Mouse (Mus musculus) liver, embryonic 11.5 days (tissue): ENCODE data around the gene Cnksr3. TPM values are rescaled to one million over a fixed set of nuclear protein-coding genes. Genes with fewer than 3 reads are reported as not detected.

ENCODE experiments used
- ATAC-seq: fragments of 200-750 bp; cut with Nextera tagmentation; replicated peaks from 2 replicates; pipeline ENCODE4 v1.8.0; 2017; ENCODE audit warnings: moderate number of reproducible peaks, mild to moderate bottlenecking, moderate TSS enrichment, moderate library complexity; ENCODE audit not compliant: low FRiP score
- DNase-seq: peaks from one replicate; pipeline ENCODE4 v3.0.0-alpha.2; 2017; ENCODE audit warnings: low spot score
- H3K27ac ChIP-seq: fragments of 300-500 bp; sonication (generic); 2 replicates; pipeline ENCODE4 v1.5.1; 2014; ENCODE audit warnings: mild to moderate bottlenecking, low read depth, low read length, control low read depth
- H3K27me3 ChIP-seq: fragments of 300-500 bp; sonication (generic); replicated peaks from 2 replicates; pipeline ENCODE4 v1.6.1; 2014; ENCODE audit warnings: low read length, mixed read lengths; ENCODE audit not compliant: control insufficient read depth, insufficient read depth
- H3K36me3 ChIP-seq: fragments of 300-500 bp; sonication (generic); 2 replicates; pipeline ENCODE4 v1.6.1; 2014; ENCODE audit warnings: mild to moderate bottlenecking, low read length, moderate library complexity, mixed read lengths; ENCODE audit not compliant: control insufficient read depth, insufficient read depth
- H3K4me1 ChIP-seq: fragments of 300-500 bp; sonication (generic); replicated peaks from 2 replicates; pipeline ENCODE4 v1.6.1; 2014; ENCODE audit warnings: low read length, mixed read lengths; ENCODE audit not compliant: control insufficient read depth, insufficient read depth
- H3K4me2 ChIP-seq: fragments of 300-500 bp; sonication (generic); 2 replicates; pipeline ENCODE4 v1.6.1; 2014; ENCODE audit warnings: mild to moderate bottlenecking, control low read depth, moderate library complexity
- H3K4me3 ChIP-seq: fragments of 300-500 bp; sonication (generic); 2 replicates; pipeline ENCODE4 v1.5.1; 2014; ENCODE audit warnings: low read depth, low read length, control low read depth
- H3K9ac ChIP-seq: fragments of 300-500 bp; sonication (generic); 2 replicates; pipeline ENCODE4 v1.6.1; 2014; ENCODE audit warnings: low read depth, low read length, control low read depth
- H3K9me3 ChIP-seq: fragments of 300-500 bp; sonication (generic); 2 replicates; pipeline ENCODE4 v1.6.1; 2016; ENCODE audit warnings: low read length, inconsistent platforms, mixed read lengths; ENCODE audit not compliant: control insufficient read depth
- WGBS: fragments of 180-500 bp; shearing (Covaris S2); extraction: QIAGEN DNeasy Blood & Tissue Kit; methylation state at CpG from one replicate; pipeline ENCODE4 v1.1.7; 2014; 5-methylcytosine and 5-hydroxymethylcytosine counted together
- polyA plus RNA-seq: library from polyadenylated mRNA; unstranded; fragments of >200 nt; fragmentation: Nextera tagmentation; extraction: Ambion mirVana; gene quantifications from 2 replicates; pipeline ENCODE4 v1.2.1, GENCODE M21; 2014

Gene Cnksr3
- polyA plus RNA-seq, 1 experiment from 2014 or later: 8.7 TPM

GRCm38 (mm10) chr10:7075661-7076060 lies 136.4 kb downstream of the Cnksr3 start:
- H3K4me1 ChIP-seq: no peaks in the 10 kb centered on the region
- no peaks in the 10 kb centered on the region for H3K27me3 ChIP-seq
- H3K9me3 ChIP-seq: no peaks in the 10 kb centered on the region
- DNase-seq: no peak
- no peaks in the 10 kb centered on the region for H3K36me3 ChIP-seq
- H3K4me2 ChIP-seq: no peak overlapping the region
- no peak for ATAC-seq
- no peak overlapping the region for H3K9ac ChIP-seq
- H3K27ac ChIP-seq: no peak overlapping the region
- WGBS: 90% methylated on average over 2 of the region's 2 CpGs
- H3K4me3 ChIP-seq: no peak overlapping the region

GRCm38 (mm10) chr10:7074231-7074630 lies 137.8 kb downstream of the Cnksr3 start:
- H3K9ac ChIP-seq: no peak overlapping the region
- no peak for DNase-seq
- H3K36me3 ChIP-seq: no peaks in the 10 kb centered on the region
- H3K4me1 ChIP-seq: no peaks in the 10 kb centered on the region
- WGBS: 86% methylated on average over 2 of the region's 2 CpGs
- H3K4me2 ChIP-seq: no peak overlapping the region
- H3K27ac ChIP-seq: no peak overlapping the region
- ATAC-seq: no peak
- H3K27me3 ChIP-seq: no peaks in the 10 kb centered on the region
- no peak overlapping the region for H3K4me3 ChIP-seq
- H3K9me3 ChIP-seq: no peaks in the 10 kb centered on the region

- Histone ChIP-seq H3K9me3 (no peaks in the 10 kb centered on the region), H3K27ac (no peak overlapping the region), H3K36me3 (no peaks in the 10 kb centered on the region), H3K27me3 (no peaks in the 10 kb centered on the region), H3K4me3 (no peak overlapping the region), H3K4me1 (no peaks in the 10 kb centered on the region), H3K4me2 (no peak overlapping the region), H3K9ac (no peak overlapping the region)
- 83% methylated on average over 5 of the region's 5 CpGs for WGBS
- ATAC-seq (no peak), DNase-seq (no peak)
These were observed 141.1 kb downstream of the Cnksr3 start for GRCm38 (mm10) chr10:7070924-7071323.

GRCm38 (mm10) chr10:7070100-7070835 lies 141.8 kb downstream of the Cnksr3 start:
- 67% methylated on average over 8 of the region's 8 CpGs for WGBS
- DNase-seq (no peak), ATAC-seq (no peak)

GRCm38 (mm10) chr10:7069090-7069489 lies 142.9 kb downstream of the Cnksr3 start:
- Histone ChIP-seq H3K36me3 (no peaks in the 10 kb centered on the region), H3K27ac (no peak overlapping the region), H3K4me1 (no peaks in the 10 kb centered on the region), H3K9ac (no peak overlapping the region), H3K4me2 (no peak overlapping the region), H3K27me3 (no peaks in the 10 kb centered on the region), H3K9me3 (no peaks in the 10 kb centered on the region), H3K4me3 (no peak overlapping the region)
- 87% methylated on average over 2 of the region's 2 CpGs for WGBS
- DNase-seq: no peak
- no peak for ATAC-seq

More at GRCm38 (mm10) chr10:7070100-7070835, 141.8 kb downstream of the Cnksr3 start:
- no peaks in the 10 kb centered on the region for H3K4me1 ChIP-seq
- no peaks in the 10 kb centered on the region for H3K36me3 ChIP-seq
- H3K4me3 ChIP-seq: no peak overlapping the region
- H3K27me3 ChIP-seq: no peaks in the 10 kb centered on the region
- no peak overlapping the region for H3K27ac ChIP-seq
- no peaks in the 10 kb centered on the region for H3K9me3 ChIP-seq
- no peak overlapping the region for H3K4me2 ChIP-seq
- H3K9ac ChIP-seq: no peak overlapping the region

Other genes with a start within 250 kb of the Cnksr3 start
- 0.47 and 0.53 TPM in 2 replicates for gene Ipcef1, start 159.8 kb downstream of the Cnksr3 start, polyA plus RNA-seq